Mouse (Mus musculus): ENCODE data around the gene Bfar. TPM values are rescaled to one million over a fixed set of nuclear protein-coding genes. Genes with fewer than 3 reads are reported as not detected.
"Not testable (repeated sequence)": the region's sequence is repeated elsewhere in the genome, so short reads cannot be mapped to it uniquely, and the experiment has no call there.

Gene Bfar
- polyA plus RNA-seq, 1 experiment from 2014 or later = 56.4 TPM

- not testable (repeated sequence) for H3K9ac ChIP-seq; H3K9me3 ChIP-seq; ATAC-seq (replicated peaks); H3K27ac ChIP-seq; H3K27me3 ChIP-seq (replicated peaks); H3K36me3 ChIP-seq (replicated peaks)
- Histone ChIP-seq H3K4me1 (peaks cover 22% of the 10 kb centered on the region), H3K4me2 (peak overlapping the region; percentile 71), H3K4me3 (peak overlapping the region; percentile 95; the same call in 1 of the 2 replicates)
- 79% methylated on average over 5 of the region's 5 CpGs for WGBS
These were observed 762 bp upstream of the Bfar start for GRCm38 (mm10) chr16:13670896-13671295.

GRCm38 (mm10) chr16:13672386-13672898, 784 bp downstream of the Bfar start:
- peak; percentile 5; the same call in 1 of the 2 replicates for ATAC-seq (replicated peaks)
- Histone ChIP-seq H3K9me3 (no peaks in the 10 kb centered on the region), H3K27ac (peak overlapping the region; percentile 77)

GRCm38 (mm10) chr16:13673114-13673513, 1.5 kb downstream of the Bfar start:
- no peak overlapping the region for H3K9ac ChIP-seq
- 83% methylated on average over 5 of the region's 5 CpGs for WGBS

More at GRCm38 (mm10) chr16:13672386-13672898, 784 bp downstream of the Bfar start:
- H3K9ac ChIP-seq = peak overlapping the region; percentile 91
- peaks cover 14% of the 10 kb centered on the region for H3K4me1 ChIP-seq
- H3K4me3 ChIP-seq = peak overlapping the region; percentile 95
- peaks cover 14% of the 10 kb centered on the region for H3K36me3 ChIP-seq (replicated peaks)
- 1% methylated on average over 20 of the region's 20 CpGs for WGBS
- no peaks in the 10 kb centered on the region for H3K27me3 ChIP-seq (replicated peaks)
- H3K4me2 ChIP-seq = peak overlapping the region; percentile 71

GRCm38 (mm10) chr16:13674511-13674910, 2.9 kb downstream of the Bfar start:
- no peak for ATAC-seq (replicated peaks)
- Histone ChIP-seq H3K27me3 (replicated peaks) (no peaks in the 10 kb centered on the region), H3K9me3 (no peaks in the 10 kb centered on the region), H3K4me3 (no peak overlapping the region), H3K36me3 (replicated peaks) (peaks cover 20% of the 10 kb centered on the region), H3K4me2 (no peak overlapping the region), H3K4me1 (peaks cover 13% of the 10 kb centered on the region), H3K9ac (no peak overlapping the region), H3K27ac (no peak overlapping the region)
- WGBS = 92% methylated on average over 3 of the region's 3 CpGs

More at GRCm38 (mm10) chr16:13673114-13673513, 1.5 kb downstream of the Bfar start:
- Histone ChIP-seq H3K27me3 (replicated peaks) (no peaks in the 10 kb centered on the region), H3K9me3 (no peaks in the 10 kb centered on the region), H3K36me3 (replicated peaks) (peaks cover 20% of the 10 kb centered on the region), H3K27ac (no peak overlapping the region), H3K4me1 (peaks cover 13% of the 10 kb centered on the region), H3K4me3 (peak overlapping the region; percentile 95), H3K4me2 (peak overlapping the region; percentile 71)
- ATAC-seq (replicated peaks) = no peak

- 92% methylated on average over 3 of the region's 3 CpGs for WGBS
- no peak for ATAC-seq (replicated peaks)
- no peak overlapping the region for H3K4me2 ChIP-seq
- H3K4me1 ChIP-seq = no peaks in the 10 kb centered on the region
- H3K4me3 ChIP-seq = no peak overlapping the region
- H3K27ac ChIP-seq = no peak overlapping the region
- H3K9me3 ChIP-seq = no peaks in the 10 kb centered on the region
- H3K27me3 ChIP-seq (replicated peaks) = no peaks in the 10 kb centered on the region
- H3K9ac ChIP-seq = no peak overlapping the region
- H3K36me3 ChIP-seq (replicated peaks) = peaks cover 20% of the 10 kb centered on the region
These were observed 7.1 kb downstream of the Bfar start for GRCm38 (mm10) chr16:13678601-13679319.

- Histone ChIP-seq H3K27ac (no peak overlapping the region), H3K4me1 (no peaks in the 10 kb centered on the region), H3K36me3 (replicated peaks) (peaks cover 49% of the 10 kb centered on the region), H3K9ac (no peak overlapping the region), H3K4me3 (no peak overlapping the region), H3K9me3 (no peaks in the 10 kb centered on the region), H3K27me3 (replicated peaks) (no peaks in the 10 kb centered on the region), H3K4me2 (no peak overlapping the region)
- 93% methylated on average over 7 of the region's 7 CpGs for WGBS
- no peak for ATAC-seq (replicated peaks)
These were observed 27.3 kb downstream of the Bfar start for GRCm38 (mm10) chr16:13698998-13699397.

GRCm38 (mm10) chr16:13702184-13702583, 30.5 kb downstream of the Bfar start:
- no peaks in the 10 kb centered on the region for H3K4me1 ChIP-seq
- no peak for ATAC-seq (replicated peaks)
- H3K4me3 ChIP-seq = no peak overlapping the region
- H3K27me3 ChIP-seq (replicated peaks) = no peaks in the 10 kb centered on the region
- peaks cover 41% of the 10 kb centered on the region for H3K36me3 ChIP-seq (replicated peaks)
- no peak overlapping the region for H3K4me2 ChIP-seq
- H3K27ac ChIP-seq = no peak overlapping the region
- H3K9me3 ChIP-seq = no peaks in the 10 kb centered on the region
- 96% methylated on average over 7 of the region's 7 CpGs for WGBS
- H3K9ac ChIP-seq = no peak overlapping the region

GRCm38 (mm10) chr16:13704676-13705075, 33.0 kb downstream of the Bfar start:
- WGBS = 94% methylated on average over 10 of the region's 10 CpGs
- H3K27me3 ChIP-seq (replicated peaks) = no peaks in the 10 kb centered on the region
- H3K36me3 ChIP-seq (replicated peaks) = peaks cover 30% of the 10 kb centered on the region
- H3K4me3 ChIP-seq = no peak overlapping the region
- H3K9me3 ChIP-seq = no peaks in the 10 kb centered on the region
- no peak for ATAC-seq (replicated peaks)
- no peak overlapping the region for H3K4me2 ChIP-seq
- no peak overlapping the region for H3K9ac ChIP-seq
- no peaks in the 10 kb centered on the region for H3K4me1 ChIP-seq
- H3K27ac ChIP-seq = no peak overlapping the region

GRCm38 (mm10) chr16:13714910-13715309, 43.3 kb downstream of the Bfar start:
- no peaks in the 10 kb centered on the region for H3K4me1 ChIP-seq
- ATAC-seq (replicated peaks) = no peak
- H3K4me3 ChIP-seq = no peak overlapping the region
- 89% methylated on average over 3 of the region's 3 CpGs for WGBS
- no peaks in the 10 kb centered on the region for H3K36me3 ChIP-seq (replicated peaks)
- H3K27ac ChIP-seq = no peak overlapping the region
- no peak overlapping the region for H3K4me2 ChIP-seq
- H3K9me3 ChIP-seq = no peaks in the 10 kb centered on the region
- H3K27me3 ChIP-seq (replicated peaks) = no peaks in the 10 kb centered on the region
- H3K9ac ChIP-seq = no peak overlapping the region

- H3K4me3 ChIP-seq = no peak overlapping the region
- no peak for ATAC-seq (replicated peaks)
- no peaks in the 10 kb centered on the region for H3K27me3 ChIP-seq (replicated peaks)
- 77% methylated on average over 2 of the region's 2 CpGs for WGBS
- H3K4me1 ChIP-seq = no peaks in the 10 kb centered on the region
- H3K36me3 ChIP-seq (replicated peaks) = no peaks in the 10 kb centered on the region
- H3K27ac ChIP-seq = no peak overlapping the region
- H3K4me2 ChIP-seq = no peak overlapping the region
- H3K9ac ChIP-seq = no peak overlapping the region
- no peaks in the 10 kb centered on the region for H3K9me3 ChIP-seq
These were observed 45.3 kb downstream of the Bfar start for GRCm38 (mm10) chr16:13716821-13717553.

- H3K27me3 ChIP-seq (replicated peaks) = no peaks in the 10 kb centered on the region
- H3K4me2 ChIP-seq = no peak overlapping the region
- no peaks in the 10 kb centered on the region for H3K4me1 ChIP-seq
- H3K27ac ChIP-seq = no peak overlapping the region
- no peak overlapping the region for H3K4me3 ChIP-seq
- no peak for ATAC-seq (replicated peaks)
- 34% methylated on average over 10 of the region's 10 CpGs for WGBS
- no peak overlapping the region for H3K9ac ChIP-seq
- H3K9me3 ChIP-seq = no peaks in the 10 kb centered on the region
- no peaks in the 10 kb centered on the region for H3K36me3 ChIP-seq (replicated peaks)
These were observed 51.3 kb downstream of the Bfar start for GRCm38 (mm10) chr16:13722937-13723336.

GRCm38 (mm10) chr16:13727811-13728335, 56.2 kb downstream of the Bfar start:
- Histone ChIP-seq H3K4me1 (no peaks in the 10 kb centered on the region), H3K27ac (no peak overlapping the region), H3K9me3 (no peaks in the 10 kb centered on the region), H3K36me3 (replicated peaks) (no peaks in the 10 kb centered on the region), H3K4me3 (no peak overlapping the region), H3K27me3 (replicated peaks) (no peaks in the 10 kb centered on the region), H3K9ac (no peak overlapping the region), H3K4me2 (no peak overlapping the region)
- 88% methylated on average over 5 of the region's 5 CpGs for WGBS
- ATAC-seq (replicated peaks) = no peak
